Mouse (Mus musculus): ENCODE results near the gene Akr1c12.

- TF ChIP-seq CTCF (IDR thresholded peaks at IDR 0.05; ENCODE audit: control insufficient read depth, insufficient read depth, insufficient replicate concordance, low read depth, low read length) (no peak), POLR2A (IDR thresholded peaks at IDR 0.05; ENCODE audit: control insufficient read depth, low read depth, low read length) (no peak)
Measured at GRCm38 (mm10) chr13:4270860-4271259, 8.4 kb downstream of the Akr1c12 start.
